ENCODE assay signal across 11 mouse cellular contexts in genomic region chr5:125052237-125052602, GRCm38 (mm10). TPM values are rescaled to one million over a fixed set of nuclear protein-coding genes. Genes with fewer than 3 reads are reported as not detected.
DNase-seq lines count a peak whose midpoint lies in the region; ATAC-seq and TF ChIP-seq lines count a peak whose summit lies in the region.
"Had no signal": no experiment of that assay in that cellular context is flagged by ENCODE, and none has a peak within 500 bp of the region (broad histone marks: within the 10 kb centered on the region; RNA-seq: fewer than 3 reads in every experiment).

No protein-coding gene starts in this region.

- H3K4me2 ChIP-seq in forebrain, embryonic 15.5 days (replicated peaks): no peak overlapping the region
- no peak overlapping the region for H3K4me2 ChIP-seq in liver, embryonic 11.5 days
- H3K4me2 ChIP-seq in myocyte (ENCODE audit: low read depth): peak overlapping the region; percentile 87
- H3K4me2 ChIP-seq in hindbrain, postnatal 0 days (ENCODE audit: low read depth, low read length): no peak overlapping the region

- peak; percentile 89 for DNase-seq in layer of hippocampus, adult 9-11 months
- no peak for DNase-seq in layer of hippocampus, postnatal 25 days (ENCODE audit: extremely low spot score in 1 of 2, low spot score in 1 of 2)
- DNase-seq in liver, embryonic 11.5 days (ENCODE audit: low spot score): no peak
- DNase-seq in cerebellum, postnatal 14 days: no peak
- no peak for DNase-seq in hindbrain, postnatal 0 days (ENCODE audit: low spot score)
- no peak for DNase-seq in thymus, adult 2 months
- DNase-seq: embryo, embryonic 11 days had no signal

- no peak for TF ChIP-seq POLR2A in myocyte (IDR thresholded peaks at IDR 0.05; ENCODE audit: insufficient read length, low read depth)
- TF ChIP-seq POLR2A in thymus, adult 2 months (IDR thresholded peaks at IDR 0.05; ENCODE audit: control insufficient read depth, extremely low read depth, insufficient read depth, low read length, poor library complexity): no peak

- no peaks in the 10 kb centered on the region for H3K9me3 ChIP-seq in forebrain, embryonic 15.5 days
- H3K9me3 ChIP-seq in liver, embryonic 11.5 days (ENCODE audit: control insufficient read depth, low read length): no peaks in the 10 kb centered on the region
- H3K9me3 ChIP-seq in hindbrain, postnatal 0 days (ENCODE audit: low read length): no peaks in the 10 kb centered on the region

- peak; percentile 33; the same call in 1 of the 2 replicates for ATAC-seq in forebrain, embryonic 15.5 days (replicated peaks)
- no peak for ATAC-seq in liver, embryonic 11.5 days (replicated peaks; ENCODE audit: low FRiP score)
- no peak for ATAC-seq in hindbrain, postnatal 0 days
- ATAC-seq: intestine, postnatal 0 days had no signal

- H3K36me3 ChIP-seq in forebrain, embryonic 15.5 days: peaks cover 30% of the 10 kb centered on the region
- peaks cover 27% of the 10 kb centered on the region for H3K36me3 ChIP-seq in liver, embryonic 11.5 days (ENCODE audit: control insufficient read depth, insufficient read depth, low read length)
- H3K36me3 ChIP-seq in myocyte (ENCODE audit: control insufficient read depth, insufficient read depth): peaks cover 40% of the 10 kb centered on the region
- H3K36me3 ChIP-seq in hindbrain, postnatal 0 days (ENCODE audit: insufficient read depth, low read length): peaks cover 37% of the 10 kb centered on the region
- peaks cover 8% of the 10 kb centered on the region; the same call in 1 of the 2 replicates for H3K36me3 ChIP-seq in thymus, adult 2 months (ENCODE audit: control insufficient read depth, insufficient read depth, low read length)

- no peak overlapping the region for H3K4me3 ChIP-seq in forebrain, embryonic 15.5 days
- H3K4me3 ChIP-seq in liver, embryonic 11.5 days (ENCODE audit: low read depth, low read length): no peak overlapping the region
- no peak overlapping the region for H3K4me3 ChIP-seq in myocyte
- H3K4me3 ChIP-seq in hindbrain, postnatal 0 days (ENCODE audit: low read length): no peak overlapping the region
- H3K4me3 ChIP-seq in thymus, adult 2 months (ENCODE audit: control insufficient read depth, insufficient read depth, low read length): no peak overlapping the region

- H3ac ChIP-seq in myocyte (ENCODE audit: control insufficient read depth, insufficient read length): no peak overlapping the region

- 72% methylated on average over 10 of the region's 10 CpGs for WGBS in forebrain, embryonic 15.5 days
- 60% methylated on average over 10 of the region's 10 CpGs for WGBS in liver, embryonic 11.5 days
- WGBS in hindbrain, postnatal 0 days: 70% methylated on average over 10 of the region's 10 CpGs
- WGBS in thymus, adult 2 months: 61% methylated on average over 10 of the region's 10 CpGs

- TF ChIP-seq CTCF in hindbrain, postnatal 0 days (IDR thresholded peaks at IDR 0.05; ENCODE audit: low read depth): no peak
- TF ChIP-seq CTCF in thymus, adult 2 months (IDR thresholded peaks at IDR 0.05; ENCODE audit: borderline replicate concordance, control insufficient read depth, extremely low read depth, insufficient read depth, low read length, poor library complexity): no peak

- H3K9ac ChIP-seq in forebrain, embryonic 15.5 days (replicated peaks): no peak overlapping the region
- H3K9ac ChIP-seq in liver, embryonic 11.5 days (ENCODE audit: low read depth, low read length): no peak overlapping the region
- no peak overlapping the region for H3K9ac ChIP-seq in hindbrain, postnatal 0 days (replicated peaks; ENCODE audit: low read length)

- H3K4me1 ChIP-seq in forebrain, embryonic 15.5 days: peaks cover 25% of the 10 kb centered on the region
- H3K4me1 ChIP-seq in liver, embryonic 11.5 days (replicated peaks; ENCODE audit: control insufficient read depth, insufficient read depth, low read length): peaks cover 69% of the 10 kb centered on the region
- H3K4me1 ChIP-seq in hindbrain, postnatal 0 days (ENCODE audit: insufficient read depth, low read length): peaks cover 13% of the 10 kb centered on the region
- peaks cover 30% of the 10 kb centered on the region for H3K4me1 ChIP-seq in thymus, adult 2 months (replicated peaks; ENCODE audit: control insufficient read depth, insufficient read depth, low read length)

- H3K27me3 ChIP-seq in forebrain, embryonic 15.5 days: no peaks in the 10 kb centered on the region
- 0 out of 2 replicates have a peak, but pooled peaks cover 3% of the 10 kb centered on the region for H3K27me3 ChIP-seq in liver, embryonic 11.5 days (replicated peaks; ENCODE audit: control insufficient read depth, insufficient read depth, low read length)
- H3K27me3 ChIP-seq in myocyte (ENCODE audit: control insufficient read depth, insufficient read depth, insufficient read length): no peaks in the 10 kb centered on the region
- H3K27me3 ChIP-seq in hindbrain, postnatal 0 days (ENCODE audit: insufficient read depth, low read length): no peaks in the 10 kb centered on the region
- no peaks in the 10 kb centered on the region for H3K27me3 ChIP-seq in thymus, adult 2 months (ENCODE audit: control insufficient read depth, insufficient read depth, low read length)

- peak overlapping the region; percentile 66 for H3K27ac ChIP-seq in forebrain, embryonic 15.5 days (replicated peaks)
- H3K27ac ChIP-seq in liver, embryonic 11.5 days (ENCODE audit: low read depth, low read length): peak overlapping the region; percentile 71; the same call in 1 of the 2 replicates
- H3K27ac ChIP-seq in hindbrain, postnatal 0 days: no peak overlapping the region
- H3K27ac ChIP-seq in thymus, adult 2 months (ENCODE audit: control insufficient read depth, insufficient read depth, low read length): no peak overlapping the region

- H3K79me2 ChIP-seq in myocyte (ENCODE audit: control insufficient read depth, insufficient read depth): peaks cover 52% of the 10 kb centered on the region

TF ChIP-seq in myocyte, 11 proteins besides CTCF, POLR2A, EP300 and RAD21:
- TF ChIP-seq POLR2AphosphoS2 (IDR thresholded peaks at IDR 0.05; ENCODE audit: insufficient read length, low read depth) (peak; percentile 5), MAX (IDR thresholded peaks at IDR 0.05; ENCODE audit: low read depth) (no peak), CEBPB (IDR thresholded peaks at IDR 0.05; ENCODE audit: insufficient read depth, poor library complexity, severe bottlenecking) (no peak), MYOG (IDR thresholded peaks at IDR 0.05; ENCODE audit: control insufficient read depth in 1 of 3, insufficient read depth in 1 of 3, insufficient read length in 2 of 3, low read depth in 2 of 3) (peak in 1 of 3 experiments; percentile 52), USF1 (IDR thresholded peaks at IDR 0.05; ENCODE audit: low read depth) (no peak), MYOD1 (IDR thresholded peaks at IDR 0.05; ENCODE audit: control insufficient read depth in 1 of 3, insufficient read length in 2 of 3, low read depth in 2 of 3) (peak in 1 of 3 experiments; percentile 47), SRF (IDR thresholded peaks at IDR 0.05; ENCODE audit: control insufficient read depth, insufficient read length, low read depth) (no peak), E2F4 (IDR thresholded peaks at IDR 0.05; ENCODE audit: insufficient read depth) (no peak), REST (IDR thresholded peaks at IDR 0.05; ENCODE audit: insufficient read depth, insufficient read length) (no peak), TCF3 (IDR thresholded peaks at IDR 0.05; ENCODE audit: insufficient read length, low read depth) (no peak)
TF ChIP-seq in myocyte: peak in this region for 3.

RNA-seq across cellular contexts. Expression of gene Rflna, which starts 49.2 kb away (rescaled TPM):
- total RNA-seq in layer of hippocampus, postnatal 25 days (2021): under 1 TPM; 0.37 to 0.80 TPM
- 2.5 and 2.8 TPM in 2 replicates for polyA plus RNA-seq in forebrain, embryonic 15.5 days (2015; fragmentation: Nextera tagmentation; extraction: Ambion mirVana)
- 0.66 and 1.0 TPM in 2 replicates for polyA plus RNA-seq in liver, embryonic 11.5 days (2014; fragmentation: Nextera tagmentation; extraction: Ambion mirVana)
- polyA plus RNA-seq in myocyte (2012; fragmentation: generic; extraction: Trizol): 0.32 TPM
- 9.8 and 14.2 TPM in 2 replicates for total RNA-seq in hindbrain, postnatal 0 days (2014; rRNA removed)
- 7.4 and 7.5 TPM in 2 replicates for polyA plus RNA-seq in hindbrain, postnatal 0 days (2015; fragmentation: Nextera tagmentation; extraction: Ambion mirVana)
- polyA plus RNA-seq in thymus, adult 2 months (2012; rRNA removed): 3.4 and 4.5 TPM in 2 replicates
- total RNA-seq: liver, adult 2 months had no signal

Comparison
In these comparisons a context has a peak if more than half of its experiments do, and no peak if none do; other contexts are left out.
1. H3K27ac ChIP-seq: peak in forebrain, embryonic 15.5 days (single experiment) and liver, embryonic 11.5 days (single experiment); none in hindbrain, postnatal 0 days (single experiment) and thymus, adult 2 months (single experiment).